Mouse (Mus musculus): Measurements from ENCODE around the gene Cass4.

DNA sequence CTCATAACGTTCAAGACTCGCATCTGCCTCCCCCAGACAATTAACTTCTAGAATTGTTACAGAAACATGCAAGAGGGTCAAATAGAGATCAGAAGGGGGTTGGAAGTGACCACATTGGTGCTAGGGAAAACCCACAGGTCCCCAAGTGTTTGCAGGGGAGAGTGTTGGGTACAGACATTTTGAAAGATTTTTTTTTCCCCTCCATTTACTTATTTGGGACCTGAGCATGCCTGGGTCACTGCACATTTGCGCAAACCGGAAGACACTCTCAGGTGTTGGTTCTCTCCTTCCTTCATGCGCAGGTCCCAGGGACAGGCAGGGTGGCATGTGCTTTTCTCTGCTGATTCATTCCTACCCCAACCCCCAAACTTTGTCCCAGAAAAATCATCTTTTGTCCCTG, 23.3 kb downstream of the Cass4 start:
- no peak for TF ChIP-seq TAL1 (IDR thresholded peaks at IDR 0.05; ENCODE audit: low read length)
- TF ChIP-seq GATA1 (IDR thresholded peaks at IDR 0.05; ENCODE audit: low read length), result no peak

Data from erythroblast, embryonic 14.5 days (primary cell).